Mouse (Mus musculus) cerebellum, postnatal 14 days (tissue): ENCODE measurements around the gene Gm16485.

Experiments used
- DNase-seq, 2 experiments: peaks; one replicate each; pipeline ENCODE4 v3.0.0; 2021; ENCODE audit warnings: mixed read lengths in 2 of 2

Gm16485 gene

GRCm38 (mm10) chr9:8971491-8971890 is at the start of gene Gm16485:
Gene Gm16485, plus strand, starts transcription at chr9:8971791.
- DNase-seq, result no peak

DNA sequence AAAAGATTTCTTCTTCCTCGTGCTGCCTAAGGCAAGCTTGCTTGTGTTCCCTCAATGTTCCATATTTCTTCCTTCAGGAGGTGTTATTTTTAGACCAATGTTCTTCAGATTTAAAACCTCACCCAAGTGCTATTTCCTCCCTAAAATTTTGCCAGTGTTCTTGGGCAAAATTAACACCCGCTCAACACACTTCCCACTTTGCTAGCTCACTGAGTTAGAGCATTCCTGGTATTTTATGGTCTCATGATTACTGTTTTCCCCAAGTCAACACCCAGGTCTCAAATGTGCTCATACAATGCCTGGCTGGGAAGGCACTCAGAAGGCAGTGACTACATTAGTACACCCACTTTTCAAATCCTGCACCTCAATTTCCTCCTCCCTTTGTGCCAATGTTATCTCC is 44.0 kb upstream of the Gm16485 start:
- no peak for DNase-seq

- no peak for DNase-seq
These were observed 33.8 kb upstream of the Gm16485 start for GRCm38 (mm10) chr9:8937753-8938152.

- no peak for DNase-seq
These were observed 18.3 kb upstream of the Gm16485 start for GRCm38 (mm10) chr9:8953306-8953705.

DNA sequence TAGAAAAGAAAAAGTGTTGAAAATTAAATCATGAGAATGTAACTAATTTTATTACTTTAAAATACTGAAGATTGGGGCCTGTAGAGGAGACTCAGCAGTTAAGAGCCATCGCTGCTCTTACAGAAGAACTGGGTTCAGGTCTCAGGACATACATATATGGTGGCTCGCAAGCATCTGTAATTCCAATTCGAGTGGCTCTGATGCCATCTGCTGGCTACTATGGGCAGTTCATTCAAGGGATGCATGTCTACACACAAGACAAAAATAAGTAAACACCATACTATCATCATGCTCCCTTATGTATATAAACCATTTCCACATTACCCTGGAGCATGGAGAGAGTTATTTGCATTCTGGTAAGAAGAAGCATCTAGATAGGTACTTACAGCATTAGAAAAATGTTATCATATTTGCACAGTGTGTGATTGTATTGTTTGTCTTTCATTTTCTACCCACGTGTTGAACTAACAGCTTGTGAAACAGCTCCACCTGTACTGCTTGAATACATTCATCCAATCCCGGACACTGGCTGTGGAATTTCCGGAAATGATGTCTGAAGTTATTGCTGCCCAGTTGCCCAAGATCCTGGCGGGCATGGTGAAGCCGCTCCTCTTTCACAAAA is 7.0 kb upstream of the Gm16485 start:
- DNase-seq, result peak; percentile 69 to 72

- DNase-seq, result peak; percentile 5 to 12
These were observed 1.4 kb upstream of the Gm16485 start for GRCm38 (mm10) chr9:8970240-8970639.

- peak in 1 of 2 experiments; percentile 10 for DNase-seq
These were observed 6.2 kb downstream of the Gm16485 start for GRCm38 (mm10) chr9:8977775-8978174.

GRCm38 (mm10) chr9:8982315-8982714 is 10.7 kb downstream of the Gm16485 start:
- DNase-seq, result no peak

GRCm38 (mm10) chr9:8996494-8996893 is 24.9 kb downstream of the Gm16485 start:
- no peak for DNase-seq

DNA sequence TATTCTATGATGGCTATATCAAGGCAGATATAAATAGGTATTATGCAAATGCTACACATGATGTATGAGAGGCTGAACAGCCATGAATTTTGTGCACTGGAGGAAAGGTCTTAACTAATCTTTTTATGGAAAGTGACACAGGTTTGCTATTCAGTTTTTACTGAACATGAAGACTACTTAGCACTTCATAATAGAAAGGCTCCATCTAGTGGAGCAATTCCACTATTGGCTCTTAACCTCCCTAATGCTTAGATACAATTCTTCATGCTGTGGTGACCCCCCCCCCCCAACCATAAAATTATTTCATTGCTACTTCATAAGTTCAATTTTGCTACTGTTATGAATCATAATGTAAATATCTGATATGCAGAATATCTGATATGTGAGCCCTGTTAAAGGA is 29.6 kb downstream of the Gm16485 start:
- DNase-seq, result peak in 1 of 2 experiments; percentile 4

- no peak for DNase-seq
These were observed 43.5 kb downstream of the Gm16485 start for GRCm38 (mm10) chr9:9015108-9015507.
